Mouse (Mus musculus) forebrain, embryonic 16.5 days (tissue): ENCODE data around the gene Sec23b. TPM values are rescaled to one million over a fixed set of nuclear protein-coding genes. Genes with fewer than 3 reads are reported as not detected.
"Not testable (repeated sequence)": the region's sequence is repeated elsewhere in the genome, so short reads cannot be mapped to it uniquely, and the experiment has no call there.

ENCODE experiments used
- ATAC-seq: fragments of 200-750 bp; cut with Nextera tagmentation; 2 replicates; pipeline ENCODE4 v1.8.0; 2017; ENCODE audit warnings: mild to moderate bottlenecking, moderate library complexity
- H3K27ac ChIP-seq: fragments of 300-500 bp; sonication (generic); 2 replicates; pipeline ENCODE4 v1.5.1; 2014; ENCODE audit warnings: low read length, control low read depth
- H3K27me3 ChIP-seq: fragments of 300-500 bp; sonication (generic); replicated peaks from 2 replicates; pipeline ENCODE4 v1.6.1; 2014; ENCODE audit warnings: low read length; ENCODE audit not compliant: control insufficient read depth, insufficient read depth
- H3K36me3 ChIP-seq: fragments of 300-500 bp; sonication (generic); 2 replicates; pipeline ENCODE4 v1.6.1; 2014; ENCODE audit not compliant: control insufficient read depth, insufficient read depth
- H3K4me1 ChIP-seq: fragments of 300-500 bp; sonication (generic); replicated peaks from 2 replicates; pipeline ENCODE4 v1.6.1; 2014; ENCODE audit warnings: low read length; ENCODE audit not compliant: control insufficient read depth, insufficient read depth
- H3K4me2 ChIP-seq: fragments of 300-500 bp; sonication (generic); 2 replicates; pipeline ENCODE4 v1.6.1; 2014; ENCODE audit warnings: mild to moderate bottlenecking, low read length, control low read depth
- H3K4me3 ChIP-seq: fragments of 300-500 bp; sonication (generic); replicated peaks from 2 replicates; pipeline ENCODE4 v1.5.1; 2014; ENCODE audit warnings: mild to moderate bottlenecking, low read length, control low read depth
- H3K9ac ChIP-seq: fragments of 300-500 bp; sonication (generic); replicated peaks from 2 replicates; pipeline ENCODE4 v1.6.1; 2014; ENCODE audit warnings: low read depth, low read length, control low read depth
- H3K9me3 ChIP-seq: fragments of 300-500 bp; sonication (generic); 2 replicates; pipeline ENCODE4 v1.6.1; 2016; ENCODE audit warnings: low read length; ENCODE audit not compliant: control insufficient read depth
- WGBS: fragments of 180-500 bp; shearing (Covaris S2); extraction: QIAGEN DNeasy Blood & Tissue Kit; methylation state at CpG from one replicate; pipeline ENCODE4 v1.1.7; 2014; 5-methylcytosine and 5-hydroxymethylcytosine counted together
- polyA plus RNA-seq: library from polyadenylated mRNA; unstranded; fragments of >200 nt; fragmentation: Nextera tagmentation; extraction: Ambion mirVana; gene quantifications from 2 replicates; pipeline ENCODE4 v1.2.1, GENCODE M21; 2015

The Sec23b gene
- polyA plus RNA-seq, 1 experiment from 2014 or later, result 66.5 TPM

GRCm38 (mm10) chr2:144544630-144545029 lies 11.4 kb upstream of the Sec23b start:
- no peak overlapping the region for H3K4me2 ChIP-seq
- WGBS, result 80% methylated on average over 6 of the region's 6 CpGs
- peaks cover 22% of the 10 kb centered on the region for H3K36me3 ChIP-seq
- no peaks in the 10 kb centered on the region for H3K9me3 ChIP-seq
- H3K27ac ChIP-seq, result no peak overlapping the region
- no peak for ATAC-seq
- 0 out of 2 replicates have a peak, but pooled peaks cover 3% of the 10 kb centered on the region for H3K4me1 ChIP-seq
- H3K4me3 ChIP-seq, result no peak overlapping the region
- H3K9ac ChIP-seq, result no peak overlapping the region
- H3K27me3 ChIP-seq, result no peaks in the 10 kb centered on the region

GRCm38 (mm10) chr2:144545061-144545460 lies 11.0 kb upstream of the Sec23b start:
- H3K9ac ChIP-seq, result no peak overlapping the region
- H3K27ac ChIP-seq, result no peak overlapping the region
- H3K27me3 ChIP-seq, result no peaks in the 10 kb centered on the region
- ATAC-seq, result no peak
- no peak overlapping the region for H3K4me3 ChIP-seq
- H3K4me2 ChIP-seq, result no peak overlapping the region
- peaks cover 19% of the 10 kb centered on the region for H3K36me3 ChIP-seq
- peaks cover 6% of the 10 kb centered on the region for H3K4me1 ChIP-seq
- WGBS, result 85% methylated on average over 2 of the region's 2 CpGs
- no peaks in the 10 kb centered on the region for H3K9me3 ChIP-seq

DNA sequence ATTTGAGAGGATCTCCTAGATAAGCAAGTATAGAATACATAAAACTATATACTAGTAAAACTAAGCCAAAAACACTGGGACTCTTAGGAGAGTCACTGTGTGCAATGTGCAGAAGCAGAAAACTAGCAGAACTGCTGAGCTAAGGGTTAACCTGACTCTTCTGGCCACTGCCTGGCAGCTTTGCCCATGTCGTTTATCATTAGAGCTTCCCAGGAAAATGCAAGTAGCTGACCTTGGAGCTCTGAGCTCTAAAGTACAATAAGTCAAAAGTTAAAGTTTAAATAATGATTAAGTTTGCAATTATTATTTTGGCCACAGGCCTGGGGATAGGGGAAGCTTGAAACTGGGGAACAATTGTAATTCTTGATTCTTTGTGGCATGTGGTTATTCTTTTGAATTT lies 10.5 kb upstream of the Sec23b start:
- Histone ChIP-seq H3K9me3 (no peaks in the 10 kb centered on the region), H3K4me1 (peaks cover 7% of the 10 kb centered on the region), H3K36me3 (peaks cover 18% of the 10 kb centered on the region), H3K4me3 (no peak overlapping the region), H3K4me2 (no peak overlapping the region), H3K9ac (no peak overlapping the region), H3K27me3 (no peaks in the 10 kb centered on the region), H3K27ac (no peak overlapping the region)
- 68% methylated on average over 1 of the region's 1 CpGs for WGBS
- ATAC-seq, result no peak

DNA sequence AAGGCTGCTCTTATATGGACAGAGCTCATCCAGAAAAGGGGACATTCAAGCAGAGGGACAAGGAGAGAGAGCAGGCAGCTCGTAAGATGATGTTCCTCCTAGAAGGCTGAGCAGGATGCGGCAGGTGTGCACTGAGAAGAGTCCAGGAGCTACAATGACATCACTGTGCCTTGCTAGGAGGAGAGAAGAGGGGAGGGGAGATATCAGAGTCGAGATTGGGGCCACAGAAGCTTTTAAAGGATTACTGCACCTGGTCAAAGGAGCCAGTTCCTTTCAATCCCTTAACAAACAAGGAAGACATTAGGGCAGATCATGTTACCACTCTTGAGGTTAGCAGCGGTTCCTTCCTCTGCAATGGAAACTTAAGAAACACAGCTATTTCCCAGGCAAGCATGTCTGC lies 8.5 kb upstream of the Sec23b start:
- no peak for ATAC-seq
- no peaks in the 10 kb centered on the region for H3K27me3 ChIP-seq
- H3K9me3 ChIP-seq, result no peaks in the 10 kb centered on the region
- no peak overlapping the region for H3K4me3 ChIP-seq
- H3K27ac ChIP-seq, result no peak overlapping the region
- 76% methylated on average over 4 of the region's 4 CpGs for WGBS
- no peak overlapping the region for H3K4me2 ChIP-seq
- H3K36me3 ChIP-seq, result peaks cover 12% of the 10 kb centered on the region
- peaks cover 7% of the 10 kb centered on the region for H3K4me1 ChIP-seq
- no peak overlapping the region for H3K9ac ChIP-seq

DNA sequence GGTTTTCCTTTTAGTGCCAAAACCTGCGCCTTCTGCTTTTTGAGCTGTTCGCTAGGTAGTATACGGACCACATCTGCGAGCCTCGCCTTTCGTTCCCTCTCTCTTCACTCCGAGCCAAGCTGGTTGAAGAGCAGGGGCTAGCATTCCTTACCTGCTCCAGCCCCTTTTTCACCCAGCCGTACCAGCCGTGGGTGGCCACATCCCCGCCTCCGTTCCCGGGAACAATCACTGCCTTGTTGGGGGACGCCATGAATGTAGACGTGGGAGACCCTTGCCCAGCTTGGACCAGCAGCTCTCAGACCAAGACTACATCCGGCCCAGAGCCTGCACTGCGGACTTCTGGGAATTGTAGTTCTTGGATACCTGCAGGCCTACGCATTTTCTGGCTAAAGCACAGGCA lies 5.5 kb upstream of the Sec23b start, which contains the start of gene Rbbp9:
Gene Rbbp9 (minus strand): TSS at position 341 of the 400 bp plus-strand sequence.
- Histone ChIP-seq H3K9ac (peak within 1 kb of the TSS; percentile 85), H3K4me2 (peak within 1 kb of the TSS; percentile 50), H3K4me1 (peaks cover 11% of the 10 kb centered on the region), H3K36me3 (no peaks in the 10 kb centered on the region; the same call in 1 of the 2 replicates), H3K27ac (peak within 1 kb of the TSS; percentile 60), H3K9me3 (no peaks in the 10 kb centered on the region), H3K4me3 (peak within 1 kb of the TSS; percentile 82), H3K27me3 (no peaks in the 10 kb centered on the region)
- under 1% methylated on average over 17 of the region's 17 CpGs for WGBS
- ATAC-seq, result peak; percentile 98

GRCm38 (mm10) chr2:144553905-144554304 lies 2.1 kb upstream of the Sec23b start:
- Histone ChIP-seq H3K4me1 (peaks cover 18% of the 10 kb centered on the region), H3K9me3 (no peaks in the 10 kb centered on the region), H3K4me3 (no peak overlapping the region), H3K9ac (no peak overlapping the region), H3K27ac (no peak overlapping the region), H3K36me3 (no peaks in the 10 kb centered on the region), H3K4me2 (no peak overlapping the region), H3K27me3 (no peaks in the 10 kb centered on the region)
- ATAC-seq, result no peak
- 98% methylated on average over 3 of the region's 3 CpGs for WGBS

- H3K36me3 ChIP-seq, result peaks cover 3% of the 10 kb centered on the region; the same call in 1 of the 2 replicates
- peak overlapping the region; percentile 80 for H3K27ac ChIP-seq
- no peaks in the 10 kb centered on the region for H3K27me3 ChIP-seq
- no peaks in the 10 kb centered on the region for H3K9me3 ChIP-seq
- H3K9ac ChIP-seq, result peak overlapping the region; percentile 55
- H3K4me2 ChIP-seq, result peak overlapping the region; percentile 72
- H3K4me3 ChIP-seq, result peak overlapping the region; percentile 84
- ATAC-seq, result no peak
- 1% methylated on average over 14 of the region's 14 CpGs for WGBS
- H3K4me1 ChIP-seq, result peaks cover 11% of the 10 kb centered on the region
Measured at GRCm38 (mm10) chr2:144555286-144555819, 676 bp upstream of the Sec23b start.

- no peaks in the 10 kb centered on the region for H3K27me3 ChIP-seq
- no peak for ATAC-seq
- no peak overlapping the region for H3K27ac ChIP-seq
- H3K36me3 ChIP-seq, result peaks cover 16% of the 10 kb centered on the region
- 0 out of 2 replicates have a peak, but pooled peaks cover 2% of the 10 kb centered on the region for H3K4me1 ChIP-seq
- no peaks in the 10 kb centered on the region for H3K9me3 ChIP-seq
- no peak overlapping the region for H3K4me2 ChIP-seq
- no peak overlapping the region for H3K9ac ChIP-seq
- 78% methylated on average over 4 of the region's 4 CpGs for WGBS
- no peak overlapping the region for H3K4me3 ChIP-seq
Measured at GRCm38 (mm10) chr2:144588723-144589122, 32.7 kb downstream of the Sec23b start.

DNA sequence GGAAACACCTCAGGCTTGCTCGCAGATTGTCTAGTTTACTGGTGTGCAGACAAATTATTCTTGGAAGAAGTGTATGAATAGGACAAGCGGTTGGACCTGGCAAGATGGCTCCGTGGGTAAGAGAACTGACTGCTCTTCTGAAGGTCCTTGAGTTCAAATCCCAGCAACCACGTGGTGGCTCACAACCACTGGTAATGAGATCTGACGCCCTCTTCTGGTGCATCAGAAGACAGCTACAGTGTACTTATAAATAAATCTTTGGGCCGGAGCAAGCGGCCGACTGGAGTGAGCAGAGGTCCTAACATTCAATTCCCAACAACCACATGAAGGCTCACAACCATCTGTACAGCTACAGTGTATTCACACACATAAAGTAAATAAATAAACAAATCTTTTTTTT lies 37.0 kb downstream of the Sec23b start:
- not testable (repeated sequence) for H3K4me1 ChIP-seq, H3K36me3 ChIP-seq, H3K4me3 ChIP-seq, H3K27ac ChIP-seq, H3K9ac ChIP-seq, H3K4me2 ChIP-seq, ATAC-seq, H3K9me3 ChIP-seq, H3K27me3 ChIP-seq
- 67% methylated on average over 8 of the region's 8 CpGs for WGBS
